Mouse (Mus musculus) embryo, embryonic 9.5 days (tissue): ENCODE measurements at regions not wholly inside any gene's neighbourhood (a gene's known extent, or its start where the extent isn't known, plus 50 kb on each side); places are given as distances from the start of the nearest gene placed in this dataset.

Experiments
- DNase-seq: peaks from one replicate; pipeline ENCODE4 v3.0.0-alpha.2; 2017; ENCODE audit errors: extremely low spot score

- no peak for DNase-seq
Measured at GRCm38 (mm10) chr11:24804623-24805023, 726.8 kb downstream of the Bcl11a start.

- peak; percentile 30 for DNase-seq
Measured at GRCm38 (mm10) chr11:24829578-24830401, 751.9 kb downstream of the Bcl11a start.

- peak; percentile 0 for DNase-seq
Measured at GRCm38 (mm10) chr11:24830484-24830883, 752.6 kb downstream of the Bcl11a start.

DNA sequence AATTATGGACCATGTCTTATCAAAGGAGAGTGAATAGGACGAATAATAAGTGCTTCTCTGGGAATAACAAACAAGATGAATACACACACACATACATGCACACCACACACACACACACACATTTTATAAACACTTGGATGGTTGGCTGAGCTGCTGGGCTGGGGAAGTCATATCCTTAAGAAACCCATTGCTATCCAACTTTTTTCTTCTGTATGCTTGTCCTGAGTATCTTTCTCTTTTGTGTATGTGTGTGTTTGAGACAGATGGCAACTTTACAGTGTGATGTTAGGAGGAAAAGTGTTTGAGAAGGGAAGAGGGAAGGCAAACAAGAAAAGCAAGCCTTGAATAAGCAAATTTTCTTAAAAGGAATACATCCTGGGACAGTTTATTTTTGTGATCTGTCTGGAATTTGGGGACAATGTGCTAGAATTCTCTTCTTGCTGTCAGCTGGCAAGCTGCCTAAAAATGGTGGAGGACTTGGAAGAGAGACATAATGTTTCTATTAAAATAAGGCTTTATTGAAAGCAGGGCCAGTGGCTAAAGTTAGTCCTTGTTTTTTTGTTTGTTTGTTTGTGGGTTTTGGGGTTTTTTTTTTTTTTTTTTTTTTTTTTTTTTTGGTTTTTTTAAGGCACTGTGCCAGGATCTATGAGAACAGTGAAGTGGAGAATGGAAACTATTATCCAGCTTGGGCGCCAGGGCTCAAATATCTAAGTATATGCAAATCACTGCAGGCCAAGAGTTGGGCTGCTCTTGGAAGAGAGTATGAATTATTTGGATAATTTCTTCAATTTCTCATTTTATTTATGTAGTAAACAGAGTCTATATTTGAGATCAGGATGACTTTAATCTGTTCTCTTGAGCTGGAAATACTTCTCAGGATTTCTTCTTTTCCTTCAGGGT is 766.2 kb downstream of the Bcl11a start:
- DNase-seq = no peak

DNA sequence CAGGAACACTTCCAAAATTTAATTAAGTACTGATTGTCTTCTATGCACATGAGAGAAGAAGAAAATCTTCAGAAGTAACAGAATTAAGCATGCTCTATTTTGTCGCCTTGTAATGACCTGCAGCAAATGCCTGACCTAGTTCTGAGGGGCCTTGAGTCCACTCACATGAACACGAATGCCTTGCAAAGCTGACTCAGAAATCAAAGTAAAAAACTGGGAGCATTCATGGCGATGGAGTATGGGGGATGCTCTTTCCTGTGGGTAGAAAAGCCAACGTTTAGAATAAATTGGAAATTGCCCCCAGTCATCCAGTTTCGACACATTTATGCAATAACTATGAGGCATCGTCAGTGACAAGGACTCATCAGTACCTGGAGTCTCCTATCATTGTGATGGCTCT is 779.1 kb downstream of the Bcl11a start:
- DNase-seq = no peak

- peak; percentile 2 for DNase-seq
Measured at GRCm38 (mm10) chr11:24864637-24865036, 786.8 kb downstream of the Bcl11a start.

GRCm38 (mm10) chr11:24865067-24865796 is 787.4 kb downstream of the Bcl11a start:
- DNase-seq = no peak
